Mouse (Mus musculus) MEL (cell line): ENCODE results near the gene Birc6. TPM values are rescaled to one million over a fixed set of nuclear protein-coding genes. Genes with fewer than 3 reads are reported as not detected.
A peak's percentile ranks its signal among the peaks of the same experiment; 100 is the strongest.

Experiments used
- DNase-seq: peaks from one replicate; pipeline ENCODE4 v3.0.0; 2011; ENCODE audit warnings: low read depth, low spot score
- H3K27ac ChIP-seq: 2 replicates; pipeline ENCODE4 v1.5.1; 2012; ENCODE audit warnings: low read depth, mild to moderate bottlenecking, control low read depth, low read length, moderate library complexity; ENCODE audit not compliant: control insufficient read depth
- H3K27me3 ChIP-seq, 2 experiments: fragments of 150-350 bp in 1 of 2; sonication (generic) in 1 of 2; 2 replicates each; pipeline ENCODE4 v1.6.1; 2012; ENCODE audit warnings: low read length in 2 of 2, mild to moderate bottlenecking in 2 of 2, improper control_type of control experiment in 1 of 2, moderate library complexity in 1 of 2; ENCODE audit not compliant: insufficient read depth in 2 of 2, control insufficient read depth in 1 of 2
- H3K36me3 ChIP-seq, 2 experiments: 2 replicates each; pipeline ENCODE4 v1.6.1; 2012 to 2014; ENCODE audit warnings: low read length in 2 of 2, improper control_type of control experiment in 1 of 2, inconsistent platforms in 1 of 2, mild to moderate bottlenecking in 1 of 2; ENCODE audit not compliant: insufficient read depth in 2 of 2, control insufficient read depth in 1 of 2
- H3K4me1 ChIP-seq, 2 experiments: fragments of 150-350 bp in 1 of 2; sonication (generic) in 1 of 2; 2 replicates each; pipeline ENCODE4 v1.6.1; 2012; ENCODE audit warnings: low read length in 2 of 2, improper control_type of control experiment in 1 of 2, mild to moderate bottlenecking in 1 of 2; ENCODE audit not compliant: insufficient read depth in 2 of 2, control insufficient read depth in 1 of 2
- H3K4me3 ChIP-seq, 2 experiments: fragments of 150-350 bp in 1 of 2; sonication (generic) in 1 of 2; 2 replicates each; pipeline ENCODE4 v1.5.1; 2012; ENCODE audit warnings: low read depth in 2 of 2, low read length in 2 of 2, mild to moderate bottlenecking in 2 of 2, moderate library complexity in 2 of 2, control low read depth in 1 of 2, improper control_type of control experiment in 1 of 2; ENCODE audit not compliant: control insufficient read depth in 1 of 2, insufficient read depth in 1 of 2
- H3K79me2 ChIP-seq: 2 replicates; pipeline ENCODE4 v1.6.1; 2012; ENCODE audit warnings: mild to moderate bottlenecking, low read length, moderate library complexity; ENCODE audit not compliant: control insufficient read depth, poor library complexity, insufficient read depth
- H3K9ac ChIP-seq: 2 replicates; pipeline ENCODE4 v1.6.1; 2012; ENCODE audit warnings: low read depth, mild to moderate bottlenecking, control low read depth, low read length, moderate library complexity; ENCODE audit not compliant: control insufficient read depth, poor library complexity, severe bottlenecking
- H3K9me3 ChIP-seq: fragments of 150-350 bp; sonication (generic); replicated peaks from 2 replicates; pipeline ENCODE4 v1.6.1; 2012; ENCODE audit warnings: mild to moderate bottlenecking, low read length, improper control_type of control experiment, moderate library complexity; ENCODE audit not compliant: insufficient read depth
- CHD1 ChIP-seq: IDR thresholded peaks from 2 replicates; pipeline ENCODE4 v1.6.1; 2012; ENCODE audit warnings: low read depth, mild to moderate bottlenecking, inconsistent platforms, low read length, improper control_type of control experiment
- CHD2 ChIP-seq: IDR thresholded peaks from 2 replicates; pipeline ENCODE4 v1.6.1; 2011; ENCODE audit warnings: low read length, improper control_type of control experiment
- E2F4 ChIP-seq: IDR thresholded peaks from 2 replicates; pipeline ENCODE4 v1.6.1; 2011; ENCODE audit warnings: low read depth, low read length, improper control_type of control experiment, borderline replicate concordance
- EP300 ChIP-seq, 2 experiments: IDR thresholded peaks; 2 replicates each; pipeline ENCODE4 v1.6.1; 2011; ENCODE audit warnings: improper control_type of control experiment in 2 of 2, low read length in 2 of 2, low read depth in 1 of 2, mild to moderate bottlenecking in 1 of 2
- GABPA ChIP-seq: IDR thresholded peaks from 2 replicates; pipeline ENCODE4 v1.6.1; 2012; ENCODE audit warnings: low read depth, mild to moderate bottlenecking, inconsistent platforms, low read length, improper control_type of control experiment, moderate library complexity
- HCFC1 ChIP-seq: IDR thresholded peaks from 2 replicates; pipeline ENCODE4 v1.6.1; 2012; ENCODE audit warnings: low read depth, mild to moderate bottlenecking, inconsistent platforms, low read length, improper control_type of control experiment, moderate library complexity
- JUND ChIP-seq: IDR thresholded peaks from 2 replicates; pipeline ENCODE4 v1.6.1; 2011; ENCODE audit warnings: low read depth, mild to moderate bottlenecking, improper control_type of control experiment, low read length
- MAFK ChIP-seq: IDR thresholded peaks from 2 replicates; pipeline ENCODE4 v1.6.1; 2011; ENCODE audit warnings: low read depth, mild to moderate bottlenecking, low read length, improper control_type of control experiment, borderline replicate concordance
- MAX ChIP-seq: IDR thresholded peaks from 2 replicates; pipeline ENCODE4 v1.6.1; 2011; ENCODE audit warnings: low read length, improper control_type of control experiment
- MAZ ChIP-seq: IDR thresholded peaks from 2 replicates; pipeline ENCODE4 v1.6.1; 2012; ENCODE audit warnings: low read depth, mild to moderate bottlenecking, inconsistent platforms, low read length, improper control_type of control experiment
- MEF2A ChIP-seq: IDR thresholded peaks from 2 replicates; pipeline ENCODE4 v1.6.1; 2014; ENCODE audit warnings: low read depth, mild to moderate bottlenecking, inconsistent platforms, low read length, improper control_type of control experiment; ENCODE audit not compliant: poor library complexity, insufficient replicate concordance, severe bottlenecking; ENCODE audit errors: extremely low read depth
- MXI1 ChIP-seq: IDR thresholded peaks from 2 replicates; pipeline ENCODE4 v1.6.1; 2011; ENCODE audit warnings: mild to moderate bottlenecking, low read depth, low read length, improper control_type of control experiment
- MYB ChIP-seq: IDR thresholded peaks from 2 replicates; pipeline ENCODE4 v1.6.1; 2011; ENCODE audit warnings: mild to moderate bottlenecking, low read depth, low read length, improper control_type of control experiment
- NELFE ChIP-seq: IDR thresholded peaks from 2 replicates; pipeline ENCODE4 v1.6.1; 2011; ENCODE audit warnings: low read depth, low read length, improper control_type of control experiment
- NRF1 ChIP-seq: IDR thresholded peaks from 2 replicates; pipeline ENCODE4 v1.6.1; 2014; ENCODE audit warnings: low read depth, mild to moderate bottlenecking, inconsistent platforms, low read length, improper control_type of control experiment, moderate library complexity; ENCODE audit not compliant: poor library complexity, insufficient read depth, severe bottlenecking
- POLR2AphosphoS2 ChIP-seq: IDR thresholded peaks from 2 replicates; pipeline ENCODE4 v1.6.1; 2011; ENCODE audit warnings: low read length, improper control_type of control experiment
- POLR2AphosphoS5 ChIP-seq: IDR thresholded peaks from 2 replicates; pipeline ENCODE4 v1.6.1; 2012; ENCODE audit warnings: low read depth, borderline replicate concordance, mild to moderate bottlenecking, inconsistent platforms, low read length, moderate library complexity, mixed read lengths
- RAD21 ChIP-seq: IDR thresholded peaks from 2 replicates; pipeline ENCODE4 v1.6.1; 2011; ENCODE audit warnings: mild to moderate bottlenecking, low read depth, low read length, improper control_type of control experiment
- RCOR1 ChIP-seq: IDR thresholded peaks from 2 replicates; pipeline ENCODE4 v1.6.1; 2012; ENCODE audit warnings: low read depth, mild to moderate bottlenecking, inconsistent platforms, low read length, improper control_type of control experiment
- TAL1 ChIP-seq: IDR thresholded peaks from 2 replicates; pipeline ENCODE4 v1.6.1; 2012; ENCODE audit warnings: mild to moderate bottlenecking, inconsistent platforms, low read length, moderate library complexity, mixed read lengths
- TBP ChIP-seq: IDR thresholded peaks from 2 replicates; pipeline ENCODE4 v1.8.0; 2011; ENCODE audit warnings: low read depth, low read length, improper control_type of control experiment
- ZKSCAN1 ChIP-seq: IDR thresholded peaks from 2 replicates; pipeline ENCODE4 v1.6.1; 2012; ENCODE audit warnings: low read depth, mild to moderate bottlenecking, inconsistent platforms, low read length, improper control_type of control experiment, moderate library complexity
- ZNF384 ChIP-seq: IDR thresholded peaks from 2 replicates; pipeline ENCODE4 v1.6.1; 2012; ENCODE audit warnings: low read depth, mild to moderate bottlenecking, inconsistent platforms, low read length, improper control_type of control experiment
- polyA plus RNA-seq, 2 experiments: library from polyadenylated mRNA; stranded (reverse) in 1 of 2; unstranded in 1 of 2; fragments of >175 nt in 1 of 2; fragments of >200 nt in 1 of 2; gene quantifications; 2 replicates each; pipeline versions ENCODE4 v1.2.1 to v1.2.4; 2012; ENCODE audit warnings: low replicate concordance in 2 of 2, low read depth in 1 of 2; ENCODE audit not compliant: insufficient read length in 2 of 2, insufficient read depth in 1 of 2, missing spikeins in 1 of 2
- total RNA-seq: library from RNA; depleted of rRNA; stranded (reverse); fragments of 300-350 nt; gene quantifications from 2 replicates; pipeline ENCODE4 v1.2.3, GENCODE M21; 2012

Gene Birc6
- total and polyA plus RNA-seq, 3 experiments: 58.7 to 475 (median 67.3) TPM

DNA sequence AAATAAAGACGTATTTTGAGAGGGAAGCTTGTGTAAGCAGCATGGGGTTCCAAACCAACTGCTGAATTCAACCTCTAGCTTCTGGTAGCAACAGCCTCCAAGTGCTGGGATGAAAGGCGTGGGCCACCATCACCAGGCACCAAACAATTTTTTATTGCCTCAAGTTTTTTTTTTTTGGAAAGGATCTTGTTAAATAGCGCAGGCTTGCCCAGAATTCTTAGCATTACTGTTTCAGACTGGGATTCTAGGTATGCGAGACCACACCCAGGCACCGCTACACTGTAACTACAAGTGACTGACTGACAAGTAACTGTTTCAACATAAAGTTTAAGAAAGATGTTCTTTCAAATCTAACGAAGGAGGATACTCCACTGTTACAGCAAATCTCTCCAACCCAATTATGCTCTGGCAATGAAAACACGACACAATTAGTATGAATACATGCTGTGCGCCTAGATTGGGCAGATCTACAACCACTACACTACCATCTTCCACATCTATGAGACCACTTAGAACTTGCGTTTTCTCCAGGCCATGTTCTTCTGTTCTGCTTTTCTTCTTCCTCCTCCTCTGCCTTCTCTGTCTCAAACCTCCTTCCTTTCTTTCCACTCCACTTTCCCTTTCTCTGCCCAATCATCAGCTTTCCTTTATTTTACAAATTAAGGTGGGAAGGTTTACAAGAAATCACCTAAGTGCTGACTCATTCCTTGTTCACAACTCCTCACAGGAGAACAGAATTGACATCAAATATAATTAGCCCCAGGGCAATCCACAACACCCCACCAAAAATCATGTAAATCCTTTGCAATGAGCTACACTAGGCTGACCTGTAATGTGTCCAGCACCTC, 1.1 kb upstream of the Birc6 start:
- peak; percentile 21 for DNase-seq
- peak overlapping the region; percentile 99 for H3K27ac ChIP-seq

DNA sequence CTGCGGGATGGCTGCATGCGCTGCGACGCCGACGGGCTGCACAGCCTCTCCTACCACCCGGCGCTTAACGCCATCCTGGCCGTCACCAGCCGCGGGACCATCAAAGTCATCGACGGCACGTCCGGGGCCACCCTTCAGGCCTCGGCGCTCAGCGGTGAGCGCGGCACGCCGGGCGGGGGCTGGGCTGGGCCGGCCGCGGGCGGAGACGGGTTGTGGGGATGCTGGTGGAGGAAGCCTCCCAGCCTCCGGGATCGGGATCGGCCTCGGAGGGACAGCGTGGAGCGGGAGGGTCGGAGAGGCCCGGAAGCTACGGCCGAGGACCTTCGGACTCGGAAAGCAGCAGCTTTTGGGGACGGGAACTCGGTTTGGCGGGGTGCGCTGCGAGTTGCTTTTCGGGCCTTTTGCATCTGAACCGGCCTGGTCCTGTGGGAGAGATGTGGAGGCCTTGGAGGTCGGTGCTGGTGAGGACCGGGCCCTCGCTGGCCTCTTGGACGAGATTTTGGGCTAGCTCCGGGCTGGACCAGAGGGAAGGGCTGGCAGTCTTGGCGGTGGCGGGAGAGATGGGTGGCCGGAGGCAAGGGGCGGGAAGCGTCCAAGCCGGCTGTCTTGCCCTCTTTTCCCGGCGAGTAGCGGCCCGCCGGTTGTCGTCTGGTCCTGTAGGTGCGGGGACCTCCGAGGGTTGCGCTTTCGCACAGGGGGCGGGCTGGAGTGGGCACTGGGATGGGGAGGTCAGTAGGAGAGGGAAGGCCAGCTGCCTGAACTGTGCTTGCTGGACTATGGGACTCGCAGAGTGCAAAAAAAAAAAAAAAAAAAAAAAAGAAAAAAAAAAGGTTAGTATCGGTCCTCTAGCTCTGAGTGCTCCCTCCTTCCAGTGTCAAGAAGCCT, 795 bp downstream of the Birc6 start:
- Histone ChIP-seq H3K79me2 (peaks cover 51% of the 10 kb centered on the region), H3K27me3 (no peaks in the 10 kb centered on the region), H3K27ac (peak overlapping the region; percentile 82), H3K9me3 (no peaks in the 10 kb centered on the region), H3K36me3 (peaks cover 2 to 30% of the 10 kb centered on the region in 2 experiments; a peak in 3 of 4 replicates), H3K4me3 (peak overlapping the region; percentile 98), H3K9ac (peak overlapping the region; percentile 100), H3K4me1 (peaks cover 5 to 16% of the 10 kb centered on the region in 2 experiments)
- no peak for TF ChIP-seq NRF1
- no peak for TF ChIP-seq E2F4
- TF ChIP-seq ZKSCAN1: no peak
- TF ChIP-seq ZNF384: peak; percentile 60
- DNase-seq: peak; percentile 56

More for the DNA sequence above, 1.1 kb upstream of the Birc6 start:
- Histone ChIP-seq H3K27me3 (no peaks in the 10 kb centered on the region), H3K4me3 (peak overlapping the region; percentile 32 to 65), H3K79me2 (peaks cover 34% of the 10 kb centered on the region), H3K9ac (peak overlapping the region; percentile 92), H3K4me1 (peaks cover 5 to 16% of the 10 kb centered on the region in 2 experiments), H3K36me3 (peaks cover 0 to 29% of the 10 kb centered on the region in 2 experiments; a peak in 2 of 4 replicates), H3K9me3 (no peaks in the 10 kb centered on the region)
- TF ChIP-seq TBP: 0 out of 2 replicates have a peak, but pooled peaks have one; percentile 24
- no peak for TF ChIP-seq MEF2A
- 0 out of 2 replicates have a peak, but pooled peaks have one; percentile 62 for TF ChIP-seq CHD1

DNA sequence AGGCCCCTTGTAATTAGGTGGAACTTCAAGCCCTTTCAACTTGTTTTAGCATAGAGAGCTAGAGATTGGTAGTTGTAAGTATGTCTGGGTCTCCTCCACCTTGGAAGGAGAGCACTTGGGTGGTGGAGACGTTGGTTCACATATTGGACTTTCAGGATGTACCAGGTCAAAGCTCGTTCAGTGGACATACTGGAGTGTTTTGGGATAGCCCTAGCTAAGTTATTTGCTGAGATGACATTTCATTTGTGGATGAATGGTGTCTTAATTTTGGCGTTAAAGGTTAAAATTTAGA, 1.4 kb downstream of the Birc6 start:
- peak overlapping the region; percentile 82; the same call in 1 of the 2 replicates for H3K27ac ChIP-seq
- H3K9ac ChIP-seq: peak overlapping the region; percentile 100
- H3K9me3 ChIP-seq: no peaks in the 10 kb centered on the region
- peaks cover 5 to 16% of the 10 kb centered on the region in 2 experiments for H3K4me1 ChIP-seq
- H3K36me3 ChIP-seq: peaks cover 3 to 30% of the 10 kb centered on the region in 2 experiments; a peak in 3 of 4 replicates
- H3K4me3 ChIP-seq: peak overlapping the region; percentile 98
- H3K27me3 ChIP-seq: no peaks in the 10 kb centered on the region
- DNase-seq: peak; percentile 51
- H3K79me2 ChIP-seq: peaks cover 53% of the 10 kb centered on the region
- TF ChIP-seq CHD2 (no peak), GABPA (no peak), RCOR1 (no peak), MAX (no peak), TAL1 (no peak), ZNF384 (no peak), MYB (no peak), JUND (no peak), MAFK (no peak), POLR2AphosphoS5 (no peak), POLR2AphosphoS2 (no peak), NELFE (no peak), MAZ (no peak), EP300 (IDR thresholded peaks at IDR 0.05; ENCODE audit: low read depth in 1 of 2, low read length in 2 of 2) (no peak), E2F4 (no peak), HCFC1 (no peak), MXI1 (no peak), RAD21 (no peak)
